Mouse (Mus musculus): ENCODE measurements at regions not wholly inside any gene's neighbourhood (a gene's known extent, or its start where the extent isn't known, plus 50 kb on each side); places are given as distances from the start of the nearest gene placed in this dataset.

DNA sequence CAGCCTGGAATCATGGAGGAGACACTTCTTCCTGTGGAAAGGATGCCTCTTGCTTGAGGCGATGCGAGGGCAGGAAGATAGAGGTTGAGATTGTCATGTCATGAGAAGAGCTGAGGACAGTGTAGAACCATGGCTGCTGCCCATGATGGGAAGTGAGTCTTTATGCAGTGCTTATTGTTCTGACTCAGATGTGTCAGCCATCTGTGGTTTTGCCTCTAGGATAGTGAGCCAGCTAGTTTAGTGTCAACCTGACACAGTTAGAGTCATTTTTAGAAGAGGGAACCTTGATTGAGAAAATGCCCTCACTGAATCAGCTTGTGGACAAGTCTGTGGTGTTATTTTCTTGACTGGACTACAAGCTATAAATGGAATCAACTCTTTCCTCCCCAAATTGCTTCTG lies 107.1 kb upstream of the Veph1 start:
- no peak for TF ChIP-seq POLR2A (IDR thresholded peaks at IDR 0.05; ENCODE audit: extremely low read depth, insufficient read depth, low read length)
- TF ChIP-seq CTCF (IDR thresholded peaks at IDR 0.05; ENCODE audit: extremely low read depth, insufficient read depth, low read length), result no peak
- no peak overlapping the region for H3K27ac ChIP-seq (ENCODE audit: insufficient read depth, low read length)
- H3K4me1 ChIP-seq (ENCODE audit: control insufficient read depth, insufficient read depth, low read length), result no peaks in the 10 kb centered on the region
- no peak overlapping the region for H3K4me3 ChIP-seq (ENCODE audit: insufficient read depth, low read length)

GRCm38 (mm10) chr3:66400791-66401568 lies 104.3 kb upstream of the Veph1 start:
- H3K4me1 ChIP-seq (ENCODE audit: control insufficient read depth, insufficient read depth, low read length), result no peaks in the 10 kb centered on the region
- TF ChIP-seq CTCF (IDR thresholded peaks at IDR 0.05; ENCODE audit: extremely low read depth, insufficient read depth, low read length), result no peak
- TF ChIP-seq POLR2A (IDR thresholded peaks at IDR 0.05; ENCODE audit: extremely low read depth, insufficient read depth, low read length), result no peak
- no peak overlapping the region for H3K27ac ChIP-seq (ENCODE audit: insufficient read depth, low read length)
- H3K4me3 ChIP-seq (ENCODE audit: insufficient read depth, low read length), result no peak overlapping the region

GRCm38 (mm10) chr3:66398214-66399150 lies 101.8 kb upstream of the Veph1 start:
- no peak overlapping the region for H3K4me3 ChIP-seq (ENCODE audit: insufficient read depth, low read length)
- no peaks in the 10 kb centered on the region for H3K4me1 ChIP-seq (ENCODE audit: control insufficient read depth, insufficient read depth, low read length)
- H3K27ac ChIP-seq (ENCODE audit: insufficient read depth, low read length), result no peak overlapping the region
- TF ChIP-seq CTCF (IDR thresholded peaks at IDR 0.05; ENCODE audit: extremely low read depth, insufficient read depth, low read length) (0 out of 2 replicates have a peak, but pooled peaks have one; percentile 15), POLR2A (IDR thresholded peaks at IDR 0.05; ENCODE audit: extremely low read depth, insufficient read depth, low read length) (no peak)

GRCm38 (mm10) chr3:66375088-66375910 lies 78.7 kb upstream of the Veph1 start:
- Histone ChIP-seq H3K4me3 (ENCODE audit: insufficient read depth, low read length) (no peak overlapping the region), H3K4me1 (ENCODE audit: control insufficient read depth, insufficient read depth, low read length) (no peaks in the 10 kb centered on the region), H3K27ac (ENCODE audit: insufficient read depth, low read length) (no peak overlapping the region)
- TF ChIP-seq POLR2A (IDR thresholded peaks at IDR 0.05; ENCODE audit: extremely low read depth, insufficient read depth, low read length), result no peak
- TF ChIP-seq CTCF (IDR thresholded peaks at IDR 0.05; ENCODE audit: extremely low read depth, insufficient read depth, low read length), result no peak

DNA sequence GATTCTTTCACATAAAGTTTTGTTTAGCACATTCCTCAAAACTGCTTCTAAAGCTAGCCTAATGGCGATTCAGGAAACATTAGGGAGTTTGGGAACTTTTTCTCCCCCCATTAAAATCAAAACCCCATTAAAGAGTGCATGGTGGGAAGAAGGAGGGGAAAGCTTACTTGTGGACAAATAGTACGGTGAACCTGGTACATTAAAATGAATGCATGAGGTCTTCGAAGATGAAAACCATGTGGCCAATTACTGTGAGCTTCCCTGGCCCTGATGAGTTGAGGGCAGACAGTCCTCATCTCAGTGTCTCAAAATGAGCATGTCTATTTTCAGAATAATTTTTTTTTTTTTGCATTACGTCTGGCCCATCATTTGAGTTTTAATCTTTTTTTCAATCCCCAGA lies 78.0 kb upstream of the Veph1 start:
- H3K4me1 ChIP-seq (ENCODE audit: control insufficient read depth, insufficient read depth, low read length), result no peaks in the 10 kb centered on the region
- no peak overlapping the region for H3K27ac ChIP-seq (ENCODE audit: insufficient read depth, low read length)
- H3K4me3 ChIP-seq (ENCODE audit: insufficient read depth, low read length), result no peak overlapping the region
- no peak for TF ChIP-seq CTCF (IDR thresholded peaks at IDR 0.05; ENCODE audit: extremely low read depth, insufficient read depth, low read length)
- TF ChIP-seq POLR2A (IDR thresholded peaks at IDR 0.05; ENCODE audit: extremely low read depth, insufficient read depth, low read length), result no peak

DNA sequence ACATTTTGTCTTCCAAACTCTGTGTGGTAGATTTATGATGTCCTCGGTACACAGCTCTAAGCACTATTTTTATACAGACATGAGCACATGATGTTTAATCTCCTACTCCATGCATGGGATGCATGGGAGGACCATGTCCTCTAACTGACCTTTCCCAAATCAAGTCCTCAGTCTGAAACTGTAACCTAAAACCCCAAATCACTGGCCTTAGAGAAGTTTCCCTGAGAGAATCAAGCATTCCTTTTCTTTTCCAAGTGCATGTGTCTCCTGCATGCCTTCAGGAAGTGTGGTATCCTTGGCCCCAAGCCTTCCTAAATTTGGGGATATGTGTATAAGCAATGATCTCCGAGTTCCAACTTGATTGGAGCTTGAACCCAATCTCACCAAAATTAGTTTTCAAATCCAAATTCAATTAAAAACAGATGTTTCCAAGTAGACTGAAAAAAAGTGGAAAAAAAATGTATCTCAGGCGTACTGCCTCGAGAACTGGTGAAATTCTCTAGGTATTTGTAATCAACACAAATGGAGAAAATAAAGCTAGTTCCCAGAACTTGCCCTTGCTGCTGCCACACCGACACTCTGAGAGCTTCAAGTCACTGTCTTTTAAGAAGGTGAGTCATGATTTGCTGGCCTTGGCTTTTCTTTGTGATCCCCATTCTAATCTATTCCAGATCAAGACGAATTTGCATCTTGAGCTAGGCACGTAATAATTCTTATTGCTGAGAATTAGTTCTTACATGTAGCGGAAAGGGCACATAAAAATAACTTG lies 77.4 kb upstream of the Veph1 start:
- Histone ChIP-seq H3K27ac (ENCODE audit: insufficient read depth, low read length) (no peak overlapping the region), H3K4me1 (ENCODE audit: control insufficient read depth, insufficient read depth, low read length) (no peaks in the 10 kb centered on the region), H3K4me3 (ENCODE audit: insufficient read depth, low read length) (no peak overlapping the region)
- no peak for TF ChIP-seq POLR2A (IDR thresholded peaks at IDR 0.05; ENCODE audit: extremely low read depth, insufficient read depth, low read length)
- TF ChIP-seq CTCF (IDR thresholded peaks at IDR 0.05; ENCODE audit: extremely low read depth, insufficient read depth, low read length), result no peak

Data from cortical plate, adult 2 months (tissue).